Mouse (Mus musculus) neural tube, embryonic 11.5 days (tissue): ENCODE measurements around the gene Tedc2. TPM values are rescaled to one million over a fixed set of nuclear protein-coding genes. Genes with fewer than 3 reads are reported as not detected.

Experiments used
- ATAC-seq: fragments of 200-750 bp; cut with Nextera tagmentation; 2 replicates; pipeline ENCODE4 v1.8.0; 2017; ENCODE audit warnings: moderate number of reproducible peaks, mild to moderate bottlenecking, moderate TSS enrichment, moderate library complexity; ENCODE audit not compliant: insufficient read depth, low FRiP score, low TSS enrichment
- DNase-seq: peaks from one replicate; pipeline ENCODE4 v3.0.0-alpha.2; 2015; ENCODE audit warnings: low spot score
- H3K27ac ChIP-seq: fragments of 300-500 bp; sonication (generic); 2 replicates; pipeline ENCODE4 v1.5.1; 2014; ENCODE audit warnings: low read depth, mild to moderate bottlenecking, low read length
- H3K27me3 ChIP-seq: fragments of 300-500 bp; sonication (generic); 2 replicates; pipeline ENCODE4 v1.6.1; 2014; ENCODE audit warnings: mild to moderate bottlenecking, low read length, mixed read lengths; ENCODE audit not compliant: control insufficient read depth, insufficient read depth
- H3K36me3 ChIP-seq: fragments of 300-500 bp; sonication (generic); 2 replicates; pipeline ENCODE4 v1.6.1; 2014; ENCODE audit warnings: mild to moderate bottlenecking, low read length, moderate library complexity, mixed read lengths; ENCODE audit not compliant: control insufficient read depth, insufficient read depth
- H3K4me1 ChIP-seq: fragments of 300-500 bp; sonication (generic); 2 replicates; pipeline ENCODE4 v1.6.1; 2014; ENCODE audit warnings: low read length, mixed read lengths; ENCODE audit not compliant: control insufficient read depth, insufficient read depth
- H3K4me2 ChIP-seq: fragments of 300-500 bp; sonication (generic); 2 replicates; pipeline ENCODE4 v1.6.1; 2014; ENCODE audit warnings: low read depth, mild to moderate bottlenecking, moderate library complexity
- H3K4me3 ChIP-seq: fragments of 300-500 bp; sonication (generic); 2 replicates; pipeline ENCODE4 v1.5.1; 2014; ENCODE audit warnings: low read depth, low read length
- H3K9ac ChIP-seq: fragments of 300-500 bp; sonication (generic); 2 replicates; pipeline ENCODE4 v1.6.1; 2014; ENCODE audit warnings: mild to moderate bottlenecking, low read length
- H3K9me3 ChIP-seq: fragments of 300-500 bp; sonication (generic); 2 replicates; pipeline ENCODE4 v1.6.1; 2016; ENCODE audit warnings: low read length; ENCODE audit not compliant: control insufficient read depth
- WGBS: fragments of 180-500 bp; shearing (Covaris S2); extraction: QIAGEN DNeasy Blood & Tissue Kit; methylation state at CpG from one replicate; pipeline ENCODE4 v1.1.7; 2014; 5-methylcytosine and 5-hydroxymethylcytosine counted together
- polyA plus RNA-seq: library from polyadenylated mRNA; unstranded; fragments of >200 nt; fragmentation: Nextera tagmentation; extraction: Ambion mirVana; gene quantifications from 2 replicates; pipeline ENCODE4 v1.2.1, GENCODE M21; 2014

The Tedc2 gene
- polyA plus RNA-seq, 1 experiment from 2014 or later: 18.3 TPM

DNA sequence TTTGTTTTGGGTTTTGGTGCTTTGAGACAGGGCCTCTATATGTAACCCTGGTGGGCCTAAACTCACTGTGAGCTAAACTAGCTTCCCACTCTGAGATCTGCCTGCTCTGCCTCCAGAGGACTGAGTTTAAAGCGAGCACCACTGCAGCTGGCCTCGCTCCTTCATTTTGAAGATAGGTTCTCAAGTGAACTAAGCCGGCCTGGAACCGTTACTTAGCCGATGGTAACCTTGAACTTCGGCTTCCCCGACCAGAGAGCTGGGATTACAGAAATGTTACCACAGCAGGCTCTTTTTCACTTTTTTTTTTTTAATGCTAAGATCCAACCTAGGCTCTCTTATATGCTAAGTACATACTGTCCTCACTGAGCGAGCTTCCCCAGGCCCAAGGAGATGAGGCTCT lies 27.4 kb downstream of the Tedc2 start:
- Histone ChIP-seq H3K4me2 (no peak overlapping the region), H3K27me3 (no peaks in the 10 kb centered on the region), H3K9me3 (no peaks in the 10 kb centered on the region), H3K9ac (no peak overlapping the region), H3K27ac (no peak overlapping the region), H3K4me1 (no peaks in the 10 kb centered on the region), H3K4me3 (no peak overlapping the region), H3K36me3 (no peaks in the 10 kb centered on the region)
- ATAC-seq: no peak
- 92% methylated on average over 8 of the region's 8 CpGs for WGBS
- no peak for DNase-seq

DNA sequence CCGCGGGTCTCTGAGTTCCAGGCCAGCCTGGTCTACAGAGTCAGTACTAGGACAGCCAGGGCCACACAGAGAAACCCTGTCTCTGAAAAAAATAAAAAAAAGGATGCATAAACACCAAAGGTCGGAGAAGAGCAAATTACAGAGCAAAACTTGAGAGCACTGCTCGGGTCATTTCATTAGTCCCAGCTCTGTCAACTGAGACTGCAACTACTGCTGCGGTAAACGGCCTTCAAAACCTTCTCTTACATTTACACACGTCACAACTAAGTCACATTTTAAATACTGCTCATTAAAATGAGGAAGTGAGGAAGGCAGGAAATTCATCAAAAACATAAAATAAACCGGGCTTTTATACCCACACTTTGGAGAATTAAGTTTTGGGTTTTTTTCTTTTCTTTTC lies 27.8 kb downstream of the Tedc2 start:
- Histone ChIP-seq H3K27ac (no peak overlapping the region), H3K4me2 (no peak overlapping the region), H3K36me3 (no peaks in the 10 kb centered on the region), H3K4me3 (no peak overlapping the region), H3K9me3 (no peaks in the 10 kb centered on the region), H3K27me3 (no peaks in the 10 kb centered on the region), H3K9ac (no peak overlapping the region), H3K4me1 (no peaks in the 10 kb centered on the region)
- DNase-seq: no peak
- ATAC-seq: no peak
- WGBS: 84% methylated on average over 8 of the region's 8 CpGs

DNA sequence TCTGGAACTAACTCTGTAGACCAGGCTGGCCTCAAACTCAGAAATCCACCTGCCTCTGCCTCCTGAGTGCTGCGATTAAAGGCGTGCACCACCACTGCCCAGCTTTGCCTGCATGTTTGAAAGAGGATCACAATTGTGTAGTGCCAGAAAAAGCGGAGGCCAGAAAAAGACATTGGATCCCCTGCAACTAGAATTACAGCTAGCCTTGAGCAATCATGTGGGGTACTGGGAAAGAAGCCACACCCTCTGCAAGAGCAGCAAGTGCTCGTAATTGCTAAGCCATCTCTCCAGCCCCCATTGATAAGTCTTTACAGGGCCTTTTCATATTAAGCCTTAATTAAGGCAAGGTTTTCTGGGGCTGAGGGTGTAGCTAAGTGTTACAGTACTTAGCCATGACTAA lies 29.2 kb downstream of the Tedc2 start:
- ATAC-seq: no peak
- WGBS: 83% methylated on average over 4 of the region's 4 CpGs

DNA sequence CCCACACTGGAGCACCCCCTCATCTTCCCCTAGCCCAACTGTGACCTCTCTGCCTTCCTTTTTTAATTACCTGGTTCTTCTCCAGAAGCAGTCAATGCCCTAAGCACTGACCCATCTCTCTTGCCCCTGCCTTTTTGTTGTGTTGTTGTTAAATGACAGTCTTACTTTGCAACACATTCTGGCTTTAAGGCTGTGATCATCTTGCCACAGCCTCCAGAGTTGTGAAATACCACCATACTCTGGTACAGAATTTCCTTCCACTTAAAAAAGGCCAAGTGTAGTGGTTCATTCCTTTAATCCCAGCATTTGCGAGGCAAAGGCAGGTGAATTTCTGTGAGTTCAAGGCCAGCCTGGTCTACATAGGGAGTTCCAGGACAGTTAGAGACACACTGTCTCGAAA lies 29.7 kb downstream of the Tedc2 start:
- Histone ChIP-seq H3K4me3 (no peak overlapping the region), H3K9ac (no peak overlapping the region), H3K27me3 (no peaks in the 10 kb centered on the region), H3K9me3 (no peaks in the 10 kb centered on the region), H3K4me2 (no peak overlapping the region), H3K36me3 (no peaks in the 10 kb centered on the region), H3K4me1 (no peaks in the 10 kb centered on the region), H3K27ac (no peak overlapping the region)
- DNase-seq: no peak
- ATAC-seq: no peak
- WGBS: 91% methylated on average over 2 of the region's 2 CpGs

More for the DNA sequence above, 29.2 kb downstream of the Tedc2 start:
- no peaks in the 10 kb centered on the region for H3K27me3 ChIP-seq
- no peaks in the 10 kb centered on the region for H3K36me3 ChIP-seq
- no peaks in the 10 kb centered on the region for H3K4me1 ChIP-seq
- no peak for DNase-seq
- no peak overlapping the region for H3K9ac ChIP-seq
- H3K4me3 ChIP-seq: no peak overlapping the region
- no peak overlapping the region for H3K4me2 ChIP-seq
- H3K9me3 ChIP-seq: no peaks in the 10 kb centered on the region
- no peak overlapping the region for H3K27ac ChIP-seq

DNA sequence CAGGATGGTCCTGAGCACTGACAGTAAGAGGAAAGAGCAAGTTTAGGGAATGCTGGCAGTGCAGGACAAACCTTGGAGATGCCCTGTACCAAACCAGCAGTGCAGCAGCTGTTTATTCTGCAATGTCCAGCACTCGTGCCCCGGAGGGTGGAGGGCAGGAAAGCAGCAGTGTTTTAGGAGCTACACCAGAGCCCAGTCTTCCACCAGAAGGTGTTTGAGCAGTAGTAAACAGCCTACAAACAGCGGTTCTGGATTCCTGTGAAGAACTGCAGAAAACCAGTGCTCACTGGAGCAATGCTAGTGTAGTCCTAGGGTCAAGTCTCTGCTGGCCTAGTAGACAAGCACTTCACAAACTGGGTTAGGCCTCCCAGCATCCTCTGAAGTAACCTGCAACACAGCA lies 46.4 kb downstream of the Tedc2 start:
- Histone ChIP-seq H3K4me3 (no peak overlapping the region), H3K27me3 (no peaks in the 10 kb centered on the region), H3K36me3 (no peaks in the 10 kb centered on the region), H3K4me2 (no peak overlapping the region), H3K9ac (no peak overlapping the region), H3K27ac (no peak overlapping the region), H3K9me3 (no peaks in the 10 kb centered on the region), H3K4me1 (no peaks in the 10 kb centered on the region)
- ATAC-seq (no peak), DNase-seq (no peak)
- 87% methylated on average over 3 of the region's 3 CpGs for WGBS

DNA sequence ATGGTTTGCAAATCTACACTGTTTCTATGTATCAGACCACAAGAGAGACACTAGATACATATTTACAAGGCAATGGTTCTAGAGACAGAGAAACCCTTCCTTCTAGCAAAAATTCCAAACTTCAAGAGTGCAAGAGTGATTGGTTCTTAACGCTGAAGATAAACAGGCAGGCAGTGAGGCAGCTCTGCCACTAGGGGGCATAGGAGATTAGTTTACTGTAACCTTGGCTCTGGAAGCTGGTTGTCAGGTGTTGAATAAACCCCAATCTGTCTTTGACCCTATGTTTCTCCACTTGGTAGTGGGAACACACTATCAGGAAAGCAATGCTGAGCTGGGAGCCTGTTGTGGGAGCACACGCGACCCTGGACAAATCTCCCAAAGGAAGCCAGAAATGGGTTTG lies 47.2 kb downstream of the Tedc2 start:
- Histone ChIP-seq H3K9ac (no peak overlapping the region), H3K9me3 (no peaks in the 10 kb centered on the region), H3K27me3 (no peaks in the 10 kb centered on the region), H3K27ac (no peak overlapping the region), H3K36me3 (no peaks in the 10 kb centered on the region), H3K4me1 (no peaks in the 10 kb centered on the region; the same call in 1 of the 2 replicates), H3K4me2 (no peak overlapping the region), H3K4me3 (no peak overlapping the region)
- DNase-seq: peak; percentile 63
- 4% methylated on average over 3 of the region's 3 CpGs for WGBS
- no peak for ATAC-seq

DNA sequence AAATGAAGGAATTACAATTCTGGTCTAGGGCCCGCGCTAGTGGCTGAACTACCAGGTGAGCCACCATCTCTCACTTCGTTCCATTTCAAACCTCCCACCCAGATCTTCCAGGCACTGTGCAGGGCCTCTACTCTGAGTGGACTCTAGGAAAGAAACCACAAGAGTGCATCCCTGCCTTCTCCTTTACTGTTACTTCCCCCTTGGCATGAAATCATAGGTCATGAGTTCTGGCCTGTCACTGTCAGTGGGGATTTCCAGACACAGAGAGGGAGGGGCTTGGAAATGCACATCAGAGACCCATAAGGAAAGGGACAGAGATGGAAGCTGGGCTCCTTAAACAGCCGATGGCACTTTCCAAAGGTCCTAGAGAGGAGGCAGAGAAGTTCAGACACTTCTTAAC lies 48.9 kb downstream of the Tedc2 start:
- H3K27ac ChIP-seq: no peak overlapping the region
- no peak overlapping the region for H3K4me3 ChIP-seq
- no peaks in the 10 kb centered on the region; the same call in none of the 2 replicates for H3K36me3 ChIP-seq
- no peak overlapping the region for H3K4me2 ChIP-seq
- H3K9ac ChIP-seq: no peak overlapping the region
- DNase-seq (no peak), ATAC-seq (no peak)
- peaks cover 8% of the 10 kb centered on the region for H3K4me1 ChIP-seq
- H3K9me3 ChIP-seq: no peaks in the 10 kb centered on the region
- 83% methylated on average over 4 of the region's 4 CpGs for WGBS
- no peaks in the 10 kb centered on the region for H3K27me3 ChIP-seq

DNA sequence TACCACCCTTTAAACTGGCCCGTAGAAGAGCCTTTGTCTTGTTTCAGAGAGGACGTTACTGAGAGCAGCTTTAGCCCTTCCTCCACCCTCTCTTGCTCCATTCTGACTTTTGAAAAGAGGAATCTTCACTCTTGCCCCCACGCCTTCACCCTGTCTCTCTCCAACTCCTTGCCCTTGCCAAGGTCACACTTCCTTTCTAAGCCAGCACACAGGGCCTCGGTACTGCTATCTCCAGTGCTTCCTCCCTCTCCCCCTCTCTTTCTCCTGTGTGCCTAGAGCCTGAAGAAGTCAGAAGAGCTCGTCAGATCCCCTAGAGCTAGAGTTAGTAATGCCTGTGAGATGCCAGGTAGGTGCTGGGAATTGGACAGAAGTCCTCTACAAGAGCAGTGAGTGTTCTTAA lies 49.9 kb downstream of the Tedc2 start:
- H3K27ac ChIP-seq: no peak overlapping the region
- WGBS: 83% methylated on average over 5 of the region's 5 CpGs
- peaks cover 8% of the 10 kb centered on the region for H3K4me1 ChIP-seq
- no peak overlapping the region for H3K9ac ChIP-seq
- H3K4me2 ChIP-seq: no peak overlapping the region
- no peaks in the 10 kb centered on the region for H3K9me3 ChIP-seq
- no peak overlapping the region for H3K4me3 ChIP-seq
- DNase-seq: no peak
- H3K36me3 ChIP-seq: no peaks in the 10 kb centered on the region; the same call in none of the 2 replicates
- no peak for ATAC-seq
- no peaks in the 10 kb centered on the region for H3K27me3 ChIP-seq

DNA sequence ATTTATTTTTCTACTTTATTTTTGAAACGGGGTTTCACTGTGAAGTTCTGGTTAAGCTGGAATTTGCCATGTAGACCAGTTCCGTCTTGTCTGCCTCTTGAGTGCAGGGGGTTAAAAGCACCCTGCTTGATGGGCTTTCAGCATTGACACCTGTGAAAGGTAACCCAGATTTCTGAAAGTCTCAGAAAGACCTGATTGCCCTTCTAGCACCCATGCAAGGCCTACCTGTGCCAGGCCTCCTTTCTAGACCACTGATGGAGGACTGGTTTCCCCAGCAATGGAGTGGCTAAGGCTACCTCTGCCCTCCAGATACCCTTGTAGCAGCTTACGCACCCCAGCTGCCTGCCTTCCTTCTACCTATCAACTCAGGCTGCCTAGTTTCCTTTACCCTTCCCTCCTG lies 50.5 kb downstream of the Tedc2 start:
- Histone ChIP-seq H3K36me3 (no peaks in the 10 kb centered on the region; the same call in none of the 2 replicates), H3K9me3 (no peaks in the 10 kb centered on the region), H3K27me3 (no peaks in the 10 kb centered on the region), H3K27ac (no peak overlapping the region), H3K4me1 (peaks cover 8% of the 10 kb centered on the region), H3K4me3 (peak overlapping the region; percentile 94), H3K9ac (peak overlapping the region; percentile 61; the same call in 1 of the 2 replicates), H3K4me2 (peak overlapping the region; percentile 84)
- ATAC-seq (no peak), DNase-seq (no peak)
- 77% methylated on average over 3 of the region's 3 CpGs for WGBS
